ENCODE assay signal across 8 mouse cellular contexts in the genomic region with DNA sequence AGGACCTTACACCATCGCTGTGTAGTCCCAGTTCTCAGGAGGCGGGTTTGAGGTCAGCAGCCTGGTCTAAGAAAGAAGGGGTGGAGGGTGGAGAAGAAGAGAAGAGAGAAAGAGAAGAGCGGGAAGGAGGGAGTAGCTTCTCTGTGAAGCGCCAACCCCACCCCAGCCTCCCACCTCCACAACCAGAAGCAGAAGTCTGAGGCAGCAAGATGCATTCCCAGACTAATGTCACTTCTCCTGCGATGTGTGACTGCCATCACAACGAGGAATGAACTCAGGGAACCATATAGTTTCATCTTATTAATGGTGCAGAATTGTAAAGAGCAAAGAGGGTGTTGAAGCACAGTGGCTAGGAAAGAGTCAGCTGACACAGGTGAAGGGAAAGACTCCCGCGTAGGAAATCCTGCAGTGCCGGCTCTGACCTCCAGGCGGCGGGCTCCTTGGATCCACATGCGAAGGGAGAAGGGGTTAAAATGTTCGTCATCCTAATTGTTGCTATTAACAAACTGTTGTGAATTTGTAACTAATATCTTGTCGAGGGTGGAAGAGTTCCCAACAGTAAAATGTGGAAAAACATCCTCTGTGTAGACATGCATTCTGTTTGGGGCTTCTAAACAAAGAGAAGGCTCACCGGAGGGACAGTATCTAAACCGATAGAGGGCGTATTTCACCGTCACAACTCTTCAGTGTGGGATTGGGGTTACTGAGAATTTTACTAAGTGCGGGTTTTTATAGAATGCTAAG. TPM values are rescaled to one million over a fixed set of nuclear protein-coding genes. Genes with fewer than 3 reads are reported as not detected.
DNase-seq lines count a peak whose midpoint lies in the region; ATAC-seq lines count a peak whose summit lies in the region.

No protein-coding gene starts in this region.

- peak; percentile 46 for DNase-seq in heart, adult 11 months
- DNase-seq in heart, postnatal 25 days (ENCODE audit: low spot score), result no peak
- peak; percentile 68 to 72 for DNase-seq in frontal cortex, postnatal 36 days (ENCODE audit: low spot score in 2 of 2)
- peak; percentile 74 to 75 for DNase-seq in left cerebral cortex, postnatal 14 days (ENCODE audit: low spot score in 2 of 2)
- peak; percentile 20 to 26 for DNase-seq in right cerebral cortex, postnatal 36 days (ENCODE audit: low spot score in 2 of 2)

- intact Hi-C loops in heart, postnatal 25 days (cut with DNase I), result loop anchor here (10.0 kb wide), 1 partner anchor 1360 kb away; no protein-coding TSS in a partner anchor
- intact Hi-C loops in left cerebral cortex, postnatal 14 days (cut with DNase I), result loop anchor here (10.0 kb wide), 2 partner anchors 240 to 490 kb away; partner anchors contain the start of genes Etl4 and Otud1

- ATAC-seq in common myeloid progenitor, adult 5-6 weeks (replicated peaks; ENCODE audit: low read depth, poor library complexity, severe bottlenecking), result peak; percentile 70
- ATAC-seq in inflammation-experienced regulatory T-cells, adult 6 months, result peak; percentile 79
- ATAC-seq in megakaryocyte progenitor cell, adult 5-6 weeks (replicated peaks; ENCODE audit: poor library complexity), result peak; percentile 86

RNA-seq across cellular contexts. Expression of gene Ptf1a, which starts 31.1 kb away (rescaled TPM):
- not detected for total RNA-seq in heart, postnatal 25 days (2021)
- total RNA-seq in common myeloid progenitor, adult 5-6 weeks (2017), result not detected in 2 replicates
- not detected for polyA plus RNA-seq in inflammation-experienced regulatory T-cells, adult 6 months (2017; shearing (Covaris generic))
- total RNA-seq in left cerebral cortex, postnatal 14 days (2021), result not detected
- not detected in 2 replicates for total RNA-seq in megakaryocyte progenitor cell, adult 5-6 weeks (2015)
- total RNA-seq in megakaryocyte progenitor cell, adult 5-6 weeks (2017), result not detected in 2 replicates

RNA-seq across cellular contexts. Expression of gene Msrb2, which starts 43.2 kb away (rescaled TPM):
- total RNA-seq in heart, postnatal 25 days (2021), result 10 to 100 TPM; 59.2 to 64.0 TPM
- total RNA-seq in common myeloid progenitor, adult 5-6 weeks (2017), result 13.6 and 20.0 TPM in 2 replicates
- polyA plus RNA-seq in inflammation-experienced regulatory T-cells, adult 6 months (2017; shearing (Covaris generic)), result 10 to 100 TPM in 2 of 3 experiments, 1 to 10 TPM in 1; 7.5 to 24.0 (median 21.0) TPM
- 10 to 100 TPM; 15.0 to 16.3 TPM for total RNA-seq in left cerebral cortex, postnatal 14 days (2021)
- total RNA-seq in megakaryocyte progenitor cell, adult 5-6 weeks (2015), result 21.7 and 26.7 TPM in 2 replicates
- total RNA-seq in megakaryocyte progenitor cell, adult 5-6 weeks (2017), result 15.1 and 22.4 TPM in 2 replicates
